Mouse (Mus musculus): ENCODE measurements around the gene S1pr1.

Gene S1pr1

DNA sequence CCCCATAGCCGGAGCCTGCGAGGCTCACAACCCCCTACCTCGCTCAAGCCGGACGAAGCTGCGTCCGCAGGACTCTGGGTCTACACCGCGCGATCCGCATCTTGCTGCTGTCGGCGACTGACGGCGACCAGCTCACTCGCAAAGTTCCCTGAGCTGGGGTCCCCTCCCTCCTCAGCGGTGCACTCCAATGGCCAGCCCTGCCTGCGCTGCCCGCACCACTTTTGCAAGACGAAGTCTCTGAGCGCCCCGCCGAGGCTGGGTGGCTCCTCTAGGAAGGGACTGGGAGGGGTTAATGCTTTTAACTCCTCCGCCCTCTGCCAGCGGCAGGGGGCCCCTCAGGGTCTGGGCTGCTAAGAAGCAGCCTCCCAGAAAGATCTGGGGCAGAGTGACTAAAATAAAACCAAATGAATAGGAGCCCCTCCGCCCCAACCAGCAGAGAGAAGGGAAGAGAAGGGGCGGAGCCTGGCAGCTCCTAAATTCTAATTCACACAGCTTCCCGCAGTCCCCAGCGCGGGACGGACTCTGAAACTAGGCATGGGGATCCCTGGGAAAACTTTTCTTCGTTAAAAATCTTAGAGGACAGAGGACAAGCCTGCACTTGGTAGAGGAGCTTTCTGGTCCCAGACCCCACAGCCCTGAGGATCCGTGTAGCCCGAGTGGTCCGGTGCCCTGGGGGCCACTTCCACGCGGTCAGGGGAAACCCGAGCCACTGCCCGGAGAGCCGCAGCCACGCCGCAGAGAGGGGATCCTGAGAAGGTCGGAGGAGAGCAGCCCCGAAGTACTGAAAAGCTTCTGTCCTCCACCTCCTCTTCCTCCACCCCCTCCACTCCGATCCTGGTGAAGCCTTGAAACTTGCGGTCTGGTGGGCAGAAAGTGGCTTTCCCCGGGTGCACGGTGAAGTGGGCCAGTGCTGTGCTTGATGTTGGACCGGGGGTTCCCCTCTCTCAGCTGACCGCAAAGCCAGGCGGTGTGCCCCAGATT is at the start of gene S1pr1:
Gene S1pr1, minus strand, starts transcription at position 402 of the 981 bp plus-strand sequence.
- peak; percentile 41 to 82 for DNase-seq (ENCODE audit: low spot score in 2 of 2)

GRCm38 (mm10) chr3:115763292-115763691 is 48.4 kb upstream of the S1pr1 start:
- DNase-seq (ENCODE audit: low spot score in 2 of 2) = no peak

DNA sequence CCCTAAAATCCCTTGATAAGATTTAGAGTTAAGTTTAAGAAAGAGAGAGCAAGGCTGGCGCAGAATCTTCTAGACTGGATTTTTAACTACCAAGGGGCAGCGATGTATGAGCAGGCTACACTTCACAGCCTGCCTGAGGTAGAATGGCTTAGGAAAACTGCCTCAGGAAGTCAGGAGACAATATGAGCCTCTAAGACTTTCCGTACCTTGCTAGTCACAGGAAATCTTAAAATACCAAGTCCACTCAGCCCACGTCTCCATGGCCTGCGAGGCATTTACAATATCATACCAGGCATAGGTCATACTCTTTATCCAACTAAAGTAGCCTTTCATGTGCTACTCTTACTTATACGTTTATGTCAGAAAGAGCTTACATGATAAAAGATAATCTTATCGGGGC is 48.0 kb upstream of the S1pr1 start:
- no peak for DNase-seq (ENCODE audit: low spot score in 2 of 2)

DNA sequence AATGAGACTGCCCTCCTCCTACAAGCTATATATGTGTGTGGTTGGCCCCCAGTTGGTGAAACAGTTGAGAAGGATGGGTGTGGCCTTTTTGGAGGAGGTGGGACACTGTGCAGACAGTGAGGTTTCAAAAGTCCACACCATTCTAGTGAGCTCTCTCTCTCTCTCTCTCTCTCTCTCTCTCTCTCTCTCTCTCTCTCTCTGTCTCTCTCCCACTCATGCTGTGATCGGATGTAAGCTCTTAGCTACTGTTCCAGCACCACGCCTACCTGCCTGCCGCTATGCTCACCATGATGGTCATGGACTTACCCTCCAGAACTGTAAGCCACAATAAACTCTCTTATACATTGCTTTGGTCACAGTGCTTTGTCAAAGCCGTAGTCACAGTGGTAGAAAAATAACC is 44.8 kb upstream of the S1pr1 start:
- DNase-seq (ENCODE audit: low spot score in 2 of 2) = no peak

DNA sequence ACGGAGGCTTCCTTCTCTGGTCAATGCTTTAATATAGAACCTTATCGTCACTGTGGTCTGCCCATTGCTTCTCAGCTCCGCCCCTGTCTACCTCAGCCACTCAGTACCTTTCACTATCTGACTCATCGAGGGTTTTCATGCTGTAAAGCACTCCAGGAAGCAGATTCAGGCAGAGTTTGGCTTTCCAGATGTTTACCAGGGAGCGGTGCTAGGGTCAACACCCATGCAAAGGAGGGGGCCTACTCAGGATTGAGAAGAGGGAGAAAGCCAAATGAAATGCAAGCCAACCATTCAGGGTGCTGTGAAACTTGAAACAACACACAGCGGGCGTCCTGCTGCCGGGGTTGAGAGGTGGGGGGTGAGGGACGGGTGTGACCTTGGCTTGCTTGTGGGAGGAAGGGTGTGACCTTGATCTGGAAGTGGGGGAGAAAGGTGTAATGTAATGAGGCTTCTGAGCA is 43.6 kb upstream of the S1pr1 start:
- DNase-seq (ENCODE audit: low spot score in 2 of 2) = peak; percentile 72 to 85

GRCm38 (mm10) chr3:115754466-115754865 is 39.6 kb upstream of the S1pr1 start:
- no peak for DNase-seq (ENCODE audit: low spot score in 2 of 2)

- DNase-seq (ENCODE audit: low spot score in 2 of 2) = no peak
Measured at GRCm38 (mm10) chr3:115750369-115750768, 35.5 kb upstream of the S1pr1 start.

DNA sequence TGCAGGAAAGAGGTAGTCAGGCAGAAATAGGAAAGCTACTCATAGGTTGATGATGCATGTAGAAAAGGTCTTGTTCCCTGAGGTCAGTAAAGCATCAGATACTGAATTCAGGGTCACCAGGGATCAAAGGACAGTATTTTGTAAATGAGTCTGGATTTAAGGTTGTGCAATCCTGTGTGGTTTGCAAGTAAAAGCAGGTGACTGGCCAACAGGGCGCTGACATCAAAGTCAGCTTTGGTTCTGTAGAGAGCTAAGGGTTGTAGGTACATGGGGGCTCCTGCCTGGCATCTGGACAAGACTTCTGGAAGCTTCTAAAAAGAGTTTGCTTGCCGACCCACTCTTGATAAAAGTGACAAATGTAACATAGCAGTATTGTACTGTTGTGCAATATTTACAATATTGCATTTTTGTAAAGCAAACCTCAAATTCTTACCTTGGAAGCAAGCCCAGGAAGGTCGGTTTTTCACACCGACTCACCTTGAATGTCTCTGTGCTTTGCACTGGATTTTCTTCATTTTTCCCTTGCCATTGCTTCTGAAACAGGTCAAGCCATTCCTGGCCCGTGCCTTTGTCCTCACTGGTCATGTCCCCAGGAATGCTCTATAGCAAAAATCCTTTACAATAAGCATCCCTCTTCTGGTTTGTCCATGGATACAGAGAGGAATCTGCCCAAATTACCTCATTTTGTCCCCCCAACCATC is 33.6 kb upstream of the S1pr1 start:
- no peak for DNase-seq (ENCODE audit: low spot score in 2 of 2)

DNA sequence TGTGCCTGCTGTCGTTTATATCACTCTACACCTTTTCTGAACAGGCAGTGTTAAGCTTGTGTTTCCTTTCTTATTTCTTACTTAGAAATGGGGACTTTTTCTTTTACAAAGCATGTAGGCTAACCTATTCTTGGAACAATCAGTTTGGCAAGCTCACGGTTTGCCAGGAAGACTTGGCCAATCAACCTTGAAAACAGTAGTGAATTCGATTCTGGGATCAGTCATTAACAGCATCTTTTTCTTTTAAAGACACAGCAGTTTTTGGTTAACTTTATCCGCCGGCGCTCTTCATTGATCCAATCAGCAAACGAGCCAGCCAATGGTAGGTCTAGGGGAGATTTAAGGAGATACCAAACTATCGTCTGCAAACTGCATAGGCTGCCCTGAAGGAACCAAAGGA is 31.6 kb upstream of the S1pr1 start:
- no peak for DNase-seq (ENCODE audit: low spot score in 2 of 2)

DNA sequence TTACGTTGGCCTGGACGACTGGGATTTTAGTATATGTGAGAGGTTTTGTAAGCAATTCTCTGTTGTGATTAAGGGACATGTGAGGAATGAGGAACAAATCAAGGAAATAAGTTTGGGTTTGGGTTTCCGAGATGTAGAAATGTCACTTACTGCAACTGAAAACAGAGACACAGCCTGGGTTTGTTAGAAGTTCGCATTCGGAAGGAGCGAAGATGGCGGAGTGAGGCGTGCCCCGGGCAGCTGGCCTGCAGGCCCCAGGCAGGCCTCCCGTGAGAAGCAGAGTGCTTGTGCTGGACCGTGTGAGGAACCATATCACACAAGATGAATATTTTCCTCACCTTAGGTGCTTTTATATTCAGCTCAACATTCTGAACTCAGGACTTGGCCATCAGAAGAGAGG is 30.2 kb upstream of the S1pr1 start:
- no peak for DNase-seq (ENCODE audit: low spot score in 2 of 2)

DNA sequence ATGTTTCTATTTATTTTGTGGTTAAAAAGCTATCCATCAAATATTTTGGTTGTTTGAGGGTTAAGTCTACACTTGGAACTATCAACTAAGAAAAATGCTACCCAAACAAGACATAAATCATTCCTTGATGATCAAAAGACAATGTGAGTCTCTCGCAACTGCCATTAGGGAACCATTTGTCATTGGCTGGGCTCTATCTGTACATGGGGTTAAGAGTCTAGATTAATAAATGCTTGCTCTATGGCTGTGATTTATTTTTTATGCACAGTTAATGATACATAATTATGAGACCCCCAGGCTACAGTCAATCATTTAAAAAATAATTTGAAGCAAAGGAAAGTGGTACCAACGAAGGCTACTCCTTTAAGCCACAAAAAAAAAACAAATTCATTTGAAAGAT is 23.7 kb upstream of the S1pr1 start:
- no peak for DNase-seq (ENCODE audit: low spot score in 2 of 2)

- no peak for DNase-seq (ENCODE audit: low spot score in 2 of 2)
Measured at GRCm38 (mm10) chr3:115737785-115738318, 23.0 kb upstream of the S1pr1 start.

- DNase-seq (ENCODE audit: low spot score in 2 of 2) = no peak
Measured at GRCm38 (mm10) chr3:115735540-115735939, 20.7 kb upstream of the S1pr1 start.

DNA sequence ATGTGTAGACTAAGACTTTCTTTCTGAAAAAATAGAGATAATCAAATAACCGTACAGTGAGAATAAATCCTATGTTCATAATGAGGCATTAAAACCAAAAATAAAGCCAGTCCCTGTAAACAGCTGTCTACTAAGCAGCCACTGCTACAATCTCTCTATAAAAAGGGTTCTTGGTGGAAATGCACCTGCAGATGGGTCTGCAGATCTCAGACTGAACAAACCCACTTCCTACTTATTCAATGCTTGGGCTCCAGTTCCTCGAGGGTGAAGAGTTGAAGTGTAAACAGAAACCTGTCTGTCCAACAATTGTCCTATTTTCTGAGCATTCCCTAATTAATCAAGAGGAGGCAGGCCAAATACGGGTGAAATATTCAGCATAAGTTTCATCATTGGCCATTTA is 20.0 kb upstream of the S1pr1 start:
- no peak for DNase-seq (ENCODE audit: low spot score in 2 of 2)

GRCm38 (mm10) chr3:115730336-115730735 is 15.5 kb upstream of the S1pr1 start:
- no peak for DNase-seq (ENCODE audit: low spot score in 2 of 2)

DNA sequence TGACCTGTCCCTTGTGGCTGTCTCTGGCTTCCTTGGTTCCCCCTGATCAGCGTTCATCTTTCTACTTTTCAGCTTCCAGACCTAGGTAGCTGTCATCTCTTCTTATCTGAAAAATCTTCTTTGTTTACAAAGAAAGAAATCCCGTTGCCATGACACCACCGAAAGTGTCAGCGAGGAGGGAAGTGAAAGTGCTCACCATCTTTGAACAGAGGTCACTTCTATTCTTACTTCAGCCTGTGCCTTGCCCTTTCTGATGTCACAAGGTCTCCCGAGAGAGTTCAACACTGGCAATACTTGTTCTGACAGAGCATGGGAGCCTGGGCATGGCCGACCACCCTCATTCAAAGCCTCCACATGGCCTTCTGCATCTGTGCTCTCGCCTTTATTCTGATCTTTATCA is 14.3 kb upstream of the S1pr1 start:
- peak; percentile 70 to 85 for DNase-seq (ENCODE audit: low spot score in 2 of 2)

- no peak for DNase-seq (ENCODE audit: low spot score in 2 of 2)
Measured at GRCm38 (mm10) chr3:115728211-115728610, 13.3 kb upstream of the S1pr1 start.

GRCm38 (mm10) chr3:115718886-115719285 is 4.0 kb upstream of the S1pr1 start:
- DNase-seq (ENCODE audit: low spot score in 2 of 2) = no peak

DNA sequence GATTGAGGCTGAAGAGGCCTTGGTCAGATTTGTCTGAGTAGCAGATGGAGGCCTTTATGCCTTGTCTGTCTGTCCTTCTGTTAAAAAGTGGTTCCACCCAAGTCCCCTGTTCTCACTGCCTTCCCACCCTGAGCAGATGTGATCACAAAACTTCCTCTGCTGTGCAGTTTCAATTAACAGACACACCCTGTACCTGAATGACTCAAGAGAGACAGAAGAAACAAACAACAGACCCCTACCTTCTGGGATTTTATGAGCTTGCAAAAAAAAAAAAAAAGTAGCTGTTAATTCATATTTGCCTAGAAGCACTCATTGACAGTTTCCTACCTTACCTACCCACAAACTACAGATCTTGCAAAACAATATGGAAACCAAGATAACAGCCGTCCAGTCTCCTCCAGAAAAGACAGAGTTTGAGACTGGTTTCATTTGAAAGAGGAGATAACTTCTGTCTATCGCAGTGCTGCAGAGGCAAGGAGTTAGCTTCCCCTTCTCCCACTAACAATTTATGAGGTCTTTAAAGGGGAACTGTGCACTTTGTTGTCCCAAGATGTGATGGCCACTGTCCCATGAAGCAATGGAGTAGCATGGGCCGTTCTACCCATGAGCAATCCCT is 1.1 kb upstream of the S1pr1 start:
- no peak for DNase-seq (ENCODE audit: low spot score in 2 of 2)

- DNase-seq (ENCODE audit: low spot score in 2 of 2) = no peak
Measured at GRCm38 (mm10) chr3:115714049-115714435, 830 bp downstream of the S1pr1 start.

GRCm38 (mm10) chr3:115713417-115714048 is 1.3 kb downstream of the S1pr1 start:
- peak in 1 of 2 experiments; percentile 39 for DNase-seq (ENCODE audit: low spot score in 2 of 2)

- DNase-seq (ENCODE audit: low spot score in 2 of 2) = peak; percentile 62 to 78
Measured at GRCm38 (mm10) chr3:115712808-115713200, 2.1 kb downstream of the S1pr1 start.

All from natural killer cell, adult 2 months (primary cell).